Mouse (Mus musculus) left cerebral cortex, adult 2 months (tissue): ENCODE measurements around the gene Gabbr2. TPM values are rescaled to one million over a fixed set of nuclear protein-coding genes. Genes with fewer than 3 reads are reported as not detected.

Experiments
- DNase-seq, 2 experiments: peaks; one replicate each; pipeline ENCODE4 v3.0.0; 2021 to 2022; ENCODE audit warnings: low spot score in 2 of 2, mixed read lengths in 1 of 2; ENCODE audit errors: extremely low spot score in 1 of 2
- H3K27ac ChIP-seq: fragments of 200-600 bp; 2 replicates; pipeline ENCODE4 v1.8.1; 2022
- H3K4me3 ChIP-seq: fragments of 200-600 bp; 2 replicates; pipeline ENCODE4 v1.8.1; 2022
- CTCF ChIP-seq: fragments of 200-600 bp; IDR thresholded peaks from 2 replicates; pipeline ENCODE4 v1.8.1; 2022; ENCODE audit warnings: antibody characterized with exemption, mild to moderate bottlenecking, moderate library complexity
- intact Hi-C: fragments of 180-260 bp; cut with DNase I; formaldehyde crosslinking; loops from one replicate; pipeline ENCODE4 v1.15.1; 2025
- long read RNA-seq, 2 experiments: library from polyadenylated mRNA; stranded (forward); transcript quantifications; one replicate each; pipeline ENCODE4 v2.0.0; 2021; ENCODE audit warnings: borderline mapping rate in 2 of 2
- total RNA-seq, 2 experiments: library from RNA; stranded (reverse); gene quantifications; 2 replicates each; pipeline ENCODE4 v1.2.3; 2021

Gabbr2 gene
- total RNA-seq, result 100 to 1,000 TPM; 258 to 266 TPM
- long read RNA-seq, experiment 1, full-length matches to known transcripts, result 338 of 435 reads
- long read RNA-seq, experiment 1, partial matches to known transcripts, result 34 of 435 reads
- long read RNA-seq, experiment 1, other reads (novel, unspliced or antisense), result 63 of 435 reads
- long read RNA-seq, experiment 2, full-length matches to known transcripts, result 256 of 320 reads
- long read RNA-seq, experiment 2, partial matches to known transcripts, result 30 of 320 reads
- long read RNA-seq, experiment 2, other reads (novel, unspliced or antisense), result 34 of 320 reads

- Histone ChIP-seq H3K4me3 (peak within 1 kb of the TSS; percentile 80), H3K27ac (peak within 1 kb of the TSS; percentile 94)
- peak; percentile 83 to 85 for DNase-seq
- TF ChIP-seq CTCF, result no peak
- intact Hi-C loops, result loop anchor here (5.0 kb wide), 1 partner anchor 134 kb away; no protein-coding TSS in a partner anchor
Measured at GRCm38 (mm10) chr4:46991016-46991958, at the start of gene Gabbr2. TSS of gene Gabbr2 (minus strand) at chr4:46991873.

DNA sequence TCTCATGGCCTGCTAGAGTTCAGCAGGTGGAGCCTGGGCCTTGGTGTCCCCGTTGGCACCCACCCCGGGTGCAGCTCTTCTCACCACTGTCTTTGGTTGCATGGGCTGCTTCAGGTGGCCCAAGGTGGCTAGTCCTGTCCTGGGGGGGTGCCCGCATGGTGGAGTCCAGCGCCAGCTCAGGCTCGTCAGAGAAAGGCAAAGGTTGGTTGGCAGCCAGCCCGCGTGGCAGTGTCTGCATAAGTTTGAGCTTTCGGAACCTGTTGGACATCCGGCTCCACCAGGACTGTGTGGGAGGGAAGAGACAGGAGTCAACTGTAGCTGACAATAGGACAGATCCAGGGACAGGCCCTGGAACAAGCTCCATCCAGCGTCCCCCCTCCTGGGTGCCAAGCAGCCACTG lies 47.9 kb upstream of the Gabbr2 start:
- Histone ChIP-seq H3K4me3 (no peak overlapping the region), H3K27ac (no peak overlapping the region)
- DNase-seq, result no peak
- no peak for TF ChIP-seq CTCF
- intact Hi-C loops, result loop anchor here (5.0 kb wide), 1 partner anchor 532 kb away; no protein-coding TSS in a partner anchor

GRCm38 (mm10) chr4:47037321-47037657 lies 45.6 kb upstream of the Gabbr2 start:
- intact Hi-C loops, result loop anchor here (1.0 to 5.0 kb wide), 3 partner anchors 348 to 530 kb away; no protein-coding TSS in a partner anchor
- TF ChIP-seq CTCF, result peak; percentile 91
- Histone ChIP-seq H3K27ac (no peak overlapping the region), H3K4me3 (no peak overlapping the region)
- peak; percentile 81 to 90 for DNase-seq

- intact Hi-C loops, result loop anchor here (1.0 to 5.0 kb wide), 3 partner anchors 347 to 529 kb away; no protein-coding TSS in a partner anchor
- peak; percentile 29 for TF ChIP-seq CTCF
- no peak for DNase-seq
Measured at GRCm38 (mm10) chr4:47036486-47037320, 45.0 kb upstream of the Gabbr2 start.

GRCm38 (mm10) chr4:47035536-47035935 lies 43.9 kb upstream of the Gabbr2 start:
- H3K4me3 ChIP-seq, result no peak overlapping the region
- H3K27ac ChIP-seq, result no peak overlapping the region
- DNase-seq, result no peak
- intact Hi-C loops, result loop anchor here (5.0 kb wide), 1 partner anchor 528 kb away; no protein-coding TSS in a partner anchor
- no peak; the same call in 1 of the 2 replicates for TF ChIP-seq CTCF

More at GRCm38 (mm10) chr4:47036486-47037320, 45.0 kb upstream of the Gabbr2 start:
- H3K4me3 ChIP-seq, result no peak overlapping the region
- H3K27ac ChIP-seq, result peak overlapping the region; percentile 47; the same call in 1 of the 2 replicates

DNA sequence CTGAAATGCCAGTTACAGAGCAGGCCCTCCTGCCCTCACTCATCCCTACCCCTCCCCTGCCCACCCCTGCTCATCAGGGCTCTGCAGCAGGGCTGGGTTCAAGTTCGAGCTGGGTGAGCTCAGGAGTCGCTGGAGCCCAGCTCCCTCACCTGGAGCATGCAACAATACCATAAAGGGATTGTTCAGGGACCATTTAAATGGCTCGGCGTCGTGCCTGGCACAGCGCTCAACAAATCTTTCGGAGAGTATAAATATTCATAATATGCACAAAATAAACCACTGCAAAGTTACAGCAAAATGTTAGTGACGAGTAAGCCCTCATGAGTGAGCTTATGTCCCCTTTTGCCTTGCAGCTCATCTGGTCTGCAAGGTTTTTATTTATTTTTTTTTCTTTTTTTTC lies 40.5 kb upstream of the Gabbr2 start:
- Histone ChIP-seq H3K27ac (peak overlapping the region; percentile 78), H3K4me3 (no peak overlapping the region)
- intact Hi-C loops, result no loop called here
- DNase-seq, result peak in 1 of 2 experiments; percentile 37
- no peak for TF ChIP-seq CTCF

DNA sequence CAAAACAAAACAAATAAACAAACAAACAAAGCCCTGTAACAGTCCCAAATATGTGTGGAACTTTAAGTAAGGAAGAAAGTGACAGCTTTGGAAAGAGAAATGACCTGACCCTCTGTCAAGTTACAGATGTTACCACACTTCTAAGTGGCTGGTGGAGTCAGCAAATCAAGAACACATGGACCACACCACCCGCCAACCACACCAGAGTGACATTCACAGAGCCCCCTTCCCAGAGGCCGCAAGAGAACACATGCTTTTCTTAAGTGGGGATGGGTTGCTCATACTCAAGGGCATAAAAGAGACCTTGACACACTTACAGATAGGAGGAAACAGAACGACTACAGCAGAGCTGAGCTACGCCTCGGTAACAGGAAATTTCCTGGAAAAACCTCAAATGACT lies 37.1 kb upstream of the Gabbr2 start:
- Histone ChIP-seq H3K4me3 (no peak overlapping the region), H3K27ac (no peak overlapping the region)
- intact Hi-C loops, result no loop called here
- no peak for DNase-seq
- no peak for TF ChIP-seq CTCF

DNA sequence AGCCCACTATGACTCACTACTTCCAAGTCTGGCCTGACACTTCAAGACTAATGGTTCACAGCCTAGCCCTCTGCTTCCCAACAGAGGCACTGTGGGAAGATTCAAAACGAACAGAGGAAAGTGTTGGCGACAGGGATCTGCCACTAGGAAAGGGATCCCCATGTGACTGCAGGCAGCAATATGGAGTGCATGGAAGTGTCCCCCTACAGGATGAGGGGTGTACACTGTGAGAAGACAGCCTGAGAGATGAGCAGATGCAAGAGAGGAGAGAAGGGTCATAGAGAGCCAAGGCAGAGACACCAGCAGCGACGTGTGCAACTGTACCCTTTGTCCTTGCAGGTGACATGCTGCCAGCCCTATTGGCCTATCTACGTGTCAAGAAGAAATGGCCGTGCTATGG lies 32.3 kb upstream of the Gabbr2 start:
- H3K4me3 ChIP-seq, result no peak overlapping the region
- TF ChIP-seq CTCF, result no peak; the same call in 1 of the 2 replicates
- H3K27ac ChIP-seq, result no peak overlapping the region
- DNase-seq, result no peak
- intact Hi-C loops, result no loop called here

- TF ChIP-seq CTCF, result no peak
- Histone ChIP-seq H3K27ac (no peak overlapping the region), H3K4me3 (no peak overlapping the region)
- intact Hi-C loops, result no loop called here
- no peak for DNase-seq
Measured at GRCm38 (mm10) chr4:47022804-47023603, 31.3 kb upstream of the Gabbr2 start.

- H3K4me3 ChIP-seq, result no peak overlapping the region
- peak; percentile 55 to 67 for DNase-seq
- intact Hi-C loops, result loop anchor here (1.0 kb wide), 1 partner anchor 331 kb away; no protein-coding TSS in a partner anchor
- peak; percentile 80 for TF ChIP-seq CTCF
- no peak overlapping the region for H3K27ac ChIP-seq
Measured at GRCm38 (mm10) chr4:47020563-47020962, 28.9 kb upstream of the Gabbr2 start.
